Mouse (Mus musculus): ENCODE results near the gene Snx18.

Gene Snx18

GRCm38 (mm10) chr13:113615971-113616671, 2.2 kb downstream of the Snx18 start:
- DNase-seq (ENCODE audit: low read depth, low spot score), result no peak

- DNase-seq (ENCODE audit: low read depth, low spot score), result peak; percentile 35
Measured at GRCm38 (mm10) chr13:113615546-113615941, 2.8 kb downstream of the Snx18 start.

- DNase-seq (ENCODE audit: low read depth, low spot score), result peak; percentile 71
Measured at GRCm38 (mm10) chr13:113614635-113615545, 3.5 kb downstream of the Snx18 start.

GRCm38 (mm10) chr13:113613882-113614281, 4.5 kb downstream of the Snx18 start:
- no peak for DNase-seq (ENCODE audit: low read depth, low spot score)

- peak; percentile 43 for DNase-seq (ENCODE audit: low read depth, low spot score)
Measured at GRCm38 (mm10) chr13:113613341-113613740, 5.0 kb downstream of the Snx18 start.

GRCm38 (mm10) chr13:113612141-113612950, 6.0 kb downstream of the Snx18 start:
- DNase-seq (ENCODE audit: low read depth, low spot score), result no peak

GRCm38 (mm10) chr13:113610732-113611500, 7.4 kb downstream of the Snx18 start:
- DNase-seq (ENCODE audit: low read depth, low spot score), result no peak

- DNase-seq (ENCODE audit: low read depth, low spot score), result no peak
Measured at GRCm38 (mm10) chr13:113609429-113609828, 8.9 kb downstream of the Snx18 start.

GRCm38 (mm10) chr13:113607821-113608220, 10.5 kb downstream of the Snx18 start:
- no peak for DNase-seq (ENCODE audit: low read depth, low spot score)

GRCm38 (mm10) chr13:113607371-113607770, 11.0 kb downstream of the Snx18 start:
- DNase-seq (ENCODE audit: low read depth, low spot score), result no peak

GRCm38 (mm10) chr13:113606741-113607358, 11.5 kb downstream of the Snx18 start:
- DNase-seq (ENCODE audit: low read depth, low spot score), result no peak

- DNase-seq (ENCODE audit: low read depth, low spot score), result no peak
Measured at GRCm38 (mm10) chr13:113606131-113606530, 12.2 kb downstream of the Snx18 start.

- no peak for DNase-seq (ENCODE audit: low read depth, low spot score)
Measured at GRCm38 (mm10) chr13:113605693-113606092, 12.7 kb downstream of the Snx18 start.

- DNase-seq (ENCODE audit: low read depth, low spot score), result no peak
Measured at GRCm38 (mm10) chr13:113604321-113604720, 14.0 kb downstream of the Snx18 start.

- DNase-seq (ENCODE audit: low read depth, low spot score), result no peak
Measured at GRCm38 (mm10) chr13:113602882-113603342, 15.5 kb downstream of the Snx18 start.

- no peak for DNase-seq (ENCODE audit: low read depth, low spot score)
Measured at GRCm38 (mm10) chr13:113601831-113602604, 16.3 kb downstream of the Snx18 start.

- no peak for DNase-seq (ENCODE audit: low read depth, low spot score)
Measured at GRCm38 (mm10) chr13:113600531-113601463, 17.6 kb downstream of the Snx18 start.

- no peak for DNase-seq (ENCODE audit: low read depth, low spot score)
Measured at GRCm38 (mm10) chr13:113599701-113600530, 18.4 kb downstream of the Snx18 start.

Measured in forelimb bud, embryonic 11.5 days (tissue).